Mouse (Mus musculus) embryonic facial prominence, embryonic 11.5 days (tissue): Measurements from ENCODE around the gene Tubb4a. TPM values are rescaled to one million over a fixed set of nuclear protein-coding genes. Genes with fewer than 3 reads are reported as not detected.
"Not testable (repeated sequence)": the region's sequence is repeated elsewhere in the genome, so short reads cannot be mapped to it uniquely, and the experiment has no call there.

Experiments
- ATAC-seq: fragments of 200-750 bp; cut with Nextera tagmentation; replicated peaks from 2 replicates; pipeline ENCODE4 v1.8.0; 2017; ENCODE audit warnings: low read depth; ENCODE audit not compliant: insufficient number of reproducible peaks, low FRiP score, low TSS enrichment
- DNase-seq: peaks from one replicate; pipeline ENCODE4 v3.0.0-alpha.2; 2015; ENCODE audit warnings: low spot score
- H3K27ac ChIP-seq: fragments of 300-500 bp; sonication (generic); replicated peaks from 2 replicates; pipeline ENCODE4 v1.5.1; 2014; ENCODE audit warnings: mild to moderate bottlenecking, low read depth, low read length, control low read depth
- H3K27me3 ChIP-seq: fragments of 300-500 bp; sonication (generic); 2 replicates; pipeline ENCODE4 v1.6.1; 2014; ENCODE audit warnings: mild to moderate bottlenecking, low read length, moderate library complexity, mixed read lengths; ENCODE audit not compliant: control insufficient read depth, insufficient read depth
- H3K36me3 ChIP-seq: fragments of 300-500 bp; sonication (generic); replicated peaks from 2 replicates; pipeline ENCODE4 v1.6.1; 2014; ENCODE audit warnings: low read depth, mild to moderate bottlenecking, low read length, moderate library complexity, mixed read lengths; ENCODE audit not compliant: control insufficient read depth, insufficient read depth
- H3K4me1 ChIP-seq: fragments of 300-500 bp; sonication (generic); 2 replicates; pipeline ENCODE4 v1.6.1; 2014; ENCODE audit warnings: low read length, mixed read lengths; ENCODE audit not compliant: control insufficient read depth, insufficient read depth
- H3K4me2 ChIP-seq: fragments of 300-500 bp; sonication (generic); 2 replicates; pipeline ENCODE4 v1.6.1; 2014; ENCODE audit warnings: low read depth, mild to moderate bottlenecking, control low read depth, low read length, moderate library complexity
- H3K4me3 ChIP-seq: fragments of 300-500 bp; sonication (generic); 2 replicates; pipeline ENCODE4 v1.5.1; 2014; ENCODE audit warnings: low read depth, low read length, control low read depth
- H3K9ac ChIP-seq: fragments of 300-500 bp; sonication (generic); replicated peaks from 2 replicates; pipeline ENCODE4 v1.6.1; 2014; ENCODE audit warnings: mild to moderate bottlenecking, control low read depth, low read length
- H3K9me3 ChIP-seq: fragments of 300-500 bp; sonication (generic); replicated peaks from 2 replicates; pipeline ENCODE4 v1.6.1; 2016; ENCODE audit warnings: mild to moderate bottlenecking, low read length, inconsistent platforms, mixed read lengths; ENCODE audit not compliant: control insufficient read depth
- WGBS: fragments of 180-500 bp; shearing (Covaris S2); extraction: QIAGEN DNeasy Blood & Tissue Kit; methylation state at CpG from one replicate; pipeline ENCODE4 v1.1.7; 2014; 5-methylcytosine and 5-hydroxymethylcytosine counted together
- polyA plus RNA-seq: library from polyadenylated mRNA; unstranded; fragments of >200 nt; fragmentation: Nextera tagmentation; extraction: Ambion mirVana; gene quantifications from 2 replicates; pipeline ENCODE4 v1.2.1, GENCODE M21; 2014

Gene Tubb4a
- polyA plus RNA-seq = 39.9 and 51.6 TPM in 2 replicates

DNA sequence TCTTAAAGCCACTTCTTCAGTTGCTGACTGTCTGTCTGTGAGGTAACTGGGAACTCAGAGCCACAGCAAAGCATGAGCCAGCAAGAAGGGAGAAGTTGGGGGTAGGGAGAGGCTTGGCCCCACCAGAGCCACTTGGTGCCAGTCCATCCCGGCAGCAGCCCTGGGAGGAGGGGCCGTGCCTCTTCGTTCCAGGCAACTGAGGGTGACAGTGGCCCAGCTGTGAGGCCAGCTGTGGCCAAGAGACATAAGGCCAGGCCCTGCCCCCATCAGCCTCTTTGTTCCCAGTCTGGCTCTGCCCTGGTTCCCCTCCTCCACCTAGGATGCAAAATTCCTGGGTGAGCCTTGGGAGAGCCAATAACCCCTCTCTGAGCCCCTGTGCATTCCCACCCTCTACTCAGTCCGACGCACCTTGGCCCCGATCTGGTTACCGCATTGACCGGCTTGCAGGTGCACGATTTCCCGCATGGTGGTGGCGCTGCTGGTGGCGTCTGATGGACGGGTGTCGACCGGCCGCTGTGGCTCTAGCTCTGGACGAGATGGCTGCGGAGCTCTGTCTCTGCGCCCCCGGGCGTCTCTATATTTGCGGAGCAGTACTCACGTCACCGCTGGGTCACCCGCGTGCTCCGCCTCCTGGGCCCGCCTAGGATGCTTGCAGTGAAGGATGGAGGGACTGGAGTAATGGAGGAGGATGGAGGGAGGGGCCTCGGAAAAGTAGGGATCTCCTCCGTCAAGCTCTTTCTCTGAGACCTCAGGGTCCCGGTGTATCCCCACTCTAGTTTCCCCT, at the start of gene Tubb4a:
TSS of gene Tubb4a (minus strand) at position 734 of the 784 bp plus-strand sequence.
- peak within 1 kb of the TSS; percentile 39 for H3K4me2 ChIP-seq
- H3K9me3 ChIP-seq = no peaks in the 10 kb centered on the region
- peaks cover 7% of the 10 kb centered on the region; the same call in 1 of the 2 replicates for H3K27me3 ChIP-seq
- H3K4me1 ChIP-seq = no peaks in the 10 kb centered on the region
- WGBS = under 1% methylated on average over 31 of the region's 31 CpGs
- H3K36me3 ChIP-seq = no peaks in the 10 kb centered on the region
- H3K9ac ChIP-seq = peak within 1 kb of the TSS; percentile 54
- H3K4me3 ChIP-seq = peak within 1 kb of the TSS; percentile 36
- no peak within 1 kb of the TSS for H3K27ac ChIP-seq
- ATAC-seq (peak; percentile 74), DNase-seq (peak; percentile 65)

DNA sequence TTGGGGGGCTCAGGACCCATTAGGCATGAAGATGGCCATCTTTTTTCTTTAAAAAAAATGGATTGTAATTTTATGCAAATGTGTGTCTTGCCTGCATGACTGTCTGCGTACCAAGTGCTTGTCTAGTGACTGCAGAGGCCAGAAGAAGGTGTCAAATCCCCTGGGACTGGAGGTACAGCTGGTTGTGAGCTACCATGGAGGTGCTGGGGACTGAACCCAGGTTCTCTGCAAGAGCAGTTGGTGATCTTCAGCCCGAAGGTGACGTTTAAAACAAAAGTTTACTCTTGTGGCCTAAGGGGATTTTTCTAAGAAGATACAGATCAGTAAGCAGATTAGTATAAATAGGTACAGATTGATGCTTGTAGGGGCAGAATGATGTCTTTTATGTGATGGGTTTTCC, 48.1 kb upstream of the Tubb4a start:
- Histone ChIP-seq H3K27ac (no peak overlapping the region), H3K4me1 (no peaks in the 10 kb centered on the region), H3K36me3 (no peaks in the 10 kb centered on the region), H3K27me3 (no peaks in the 10 kb centered on the region), H3K4me3 (no peak overlapping the region), H3K9me3 (no peaks in the 10 kb centered on the region), H3K9ac (no peak overlapping the region), H3K4me2 (no peak overlapping the region)
- WGBS = 77% methylated on average over 3 of the region's 3 CpGs
- ATAC-seq = no peak
- no peak for DNase-seq

DNA sequence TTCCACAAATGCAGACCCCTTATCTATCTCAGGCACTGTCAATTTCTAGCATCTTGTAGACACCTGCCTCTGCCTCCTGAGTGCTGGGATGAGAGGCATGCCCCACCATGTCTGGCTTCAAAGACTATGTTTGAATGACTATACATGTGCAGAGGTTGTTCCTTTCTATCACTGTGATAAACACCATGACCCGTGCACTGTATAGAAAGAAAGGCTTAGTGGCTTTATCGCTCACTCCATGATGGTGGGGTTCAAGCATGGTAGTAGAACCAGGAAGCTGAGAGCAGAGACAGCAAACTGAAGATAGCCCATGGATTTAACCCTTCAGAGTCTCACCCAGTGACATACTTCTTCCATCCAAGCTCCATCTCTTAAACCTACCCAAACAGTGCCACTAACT, 47.1 kb upstream of the Tubb4a start:
- DNase-seq = no peak
- Histone ChIP-seq H3K36me3 (no peaks in the 10 kb centered on the region), H3K4me1 (no peaks in the 10 kb centered on the region), H3K4me3 (no peak overlapping the region), H3K27ac (no peak overlapping the region), H3K4me2 (no peak overlapping the region), H3K27me3 (no peaks in the 10 kb centered on the region), H3K9me3 (no peaks in the 10 kb centered on the region), H3K9ac (no peak overlapping the region)
- no peak for ATAC-seq
- WGBS = 89% methylated on average over 2 of the region's 2 CpGs

DNA sequence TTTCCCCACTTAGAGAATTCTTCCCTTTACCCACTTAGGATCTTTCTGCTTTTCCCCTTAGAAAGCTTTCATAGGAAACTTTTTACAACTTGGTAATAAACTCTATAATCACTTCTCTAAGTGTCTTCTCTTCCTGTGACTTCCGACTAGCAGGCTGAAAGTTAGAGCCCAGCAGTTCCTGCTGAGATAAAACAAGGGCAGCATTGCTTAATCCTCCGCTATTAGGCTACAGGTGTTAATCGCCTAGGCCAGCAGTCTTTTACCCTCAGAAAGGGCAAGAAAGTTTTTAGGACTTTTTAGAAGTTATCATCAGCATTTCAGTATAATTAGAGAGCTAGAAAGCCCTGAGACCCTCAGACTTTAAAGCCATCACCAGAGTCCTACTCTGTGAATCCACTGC, 46.4 kb upstream of the Tubb4a start:
- H3K4me1 ChIP-seq, ATAC-seq, H3K9ac ChIP-seq, H3K27ac ChIP-seq, H3K4me2 ChIP-seq, DNase-seq, H3K9me3 ChIP-seq, H3K4me3 ChIP-seq, H3K36me3 ChIP-seq, H3K27me3 ChIP-seq: not testable (repeated sequence)
- 22% methylated on average over 3 of the region's 3 CpGs for WGBS

DNA sequence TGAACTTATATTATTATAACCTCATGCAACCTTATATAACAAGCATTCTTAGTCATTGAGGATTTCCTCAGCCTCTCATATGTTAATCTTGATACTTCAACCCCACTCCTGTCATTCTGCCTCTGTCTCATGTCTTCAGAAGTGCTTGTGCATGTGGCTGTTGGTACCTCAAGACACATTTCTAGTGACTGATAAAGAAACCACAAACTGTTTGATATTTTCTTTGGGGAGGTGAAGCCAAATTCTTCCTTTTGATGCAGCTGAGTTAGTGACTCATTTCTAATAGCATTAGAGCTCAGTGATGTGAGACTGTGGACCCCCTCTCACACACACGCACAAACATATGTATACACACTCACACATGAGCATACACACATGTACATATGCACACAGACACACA, 44.2 kb upstream of the Tubb4a start:
- WGBS = 92% methylated on average over 1 of the region's 1 CpGs
- no peak for ATAC-seq

DNA sequence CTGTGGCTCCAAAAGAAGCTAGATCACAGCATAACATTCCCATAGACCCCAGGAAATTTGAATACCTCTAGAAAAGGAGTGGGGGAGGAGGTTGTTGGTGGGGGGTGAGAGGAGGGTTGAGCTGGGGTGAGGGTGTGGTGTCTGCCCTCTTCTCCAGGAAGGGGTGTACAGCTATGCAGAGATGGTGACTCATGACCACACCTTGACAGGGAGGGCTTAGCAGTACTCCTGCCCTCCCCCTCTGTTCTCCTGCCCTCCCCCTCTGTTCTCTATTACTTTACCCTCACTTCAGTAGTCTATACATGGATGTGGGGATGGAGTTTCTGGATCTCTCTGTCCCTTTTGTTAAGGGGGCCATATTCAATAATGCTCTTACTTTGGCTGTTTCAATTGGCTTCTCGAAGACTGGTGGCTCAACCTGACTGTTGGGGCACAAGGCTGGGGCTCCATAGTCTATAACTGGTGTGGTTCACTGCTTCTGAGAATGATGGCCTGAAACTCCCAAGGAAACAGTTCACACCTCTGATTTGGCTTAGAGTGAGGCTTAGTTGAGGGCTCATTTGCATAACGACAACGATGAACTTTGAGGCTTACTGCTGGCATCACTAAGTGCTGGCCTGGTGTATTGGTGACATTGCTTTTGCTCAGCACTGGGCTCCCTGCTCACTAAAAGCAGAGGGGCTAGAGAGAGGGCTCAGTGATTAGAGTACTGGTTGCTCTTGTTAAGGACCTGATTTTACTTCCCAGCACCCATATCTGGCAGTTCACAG, 38.5 kb upstream of the Tubb4a start:
- Histone ChIP-seq H3K9ac (no peak overlapping the region), H3K4me3 (no peak overlapping the region), H3K27ac (no peak overlapping the region), H3K36me3 (no peaks in the 10 kb centered on the region), H3K27me3 (no peaks in the 10 kb centered on the region), H3K4me2 (no peak overlapping the region), H3K4me1 (no peaks in the 10 kb centered on the region), H3K9me3 (no peaks in the 10 kb centered on the region)
- DNase-seq (no peak), ATAC-seq (no peak)
- 64% methylated on average over 3 of the region's 3 CpGs for WGBS

More for the DNA sequence above, 44.2 kb upstream of the Tubb4a start:
- Histone ChIP-seq H3K4me3 (no peak overlapping the region), H3K4me1 (no peaks in the 10 kb centered on the region), H3K9me3 (no peaks in the 10 kb centered on the region), H3K4me2 (no peak overlapping the region), H3K9ac (no peak overlapping the region), H3K36me3 (no peaks in the 10 kb centered on the region), H3K27me3 (no peaks in the 10 kb centered on the region), H3K27ac (no peak overlapping the region)
- no peak for DNase-seq

DNA sequence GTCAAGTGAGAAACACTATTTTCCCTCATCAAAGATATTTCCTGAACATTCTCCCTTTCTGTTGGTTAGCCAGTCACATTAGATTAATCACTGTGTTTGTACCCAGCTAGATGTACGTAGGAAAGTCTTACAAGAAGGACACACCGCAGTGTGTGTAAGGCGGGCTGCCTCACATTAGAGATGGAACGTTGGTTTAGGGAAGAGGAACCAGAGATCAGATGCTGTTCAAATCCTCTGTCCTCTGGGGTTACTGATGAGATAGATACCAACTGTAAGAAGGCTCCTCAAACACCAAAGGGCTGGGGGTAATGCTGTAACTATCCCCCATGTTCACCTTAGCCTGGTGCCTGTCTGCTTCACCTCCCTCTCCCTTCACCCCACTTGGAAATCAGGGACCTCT, 37.2 kb upstream of the Tubb4a start:
- Histone ChIP-seq H3K4me3 (no peak overlapping the region), H3K36me3 (no peaks in the 10 kb centered on the region), H3K4me1 (no peaks in the 10 kb centered on the region), H3K9me3 (no peaks in the 10 kb centered on the region), H3K27ac (no peak overlapping the region), H3K4me2 (no peak overlapping the region), H3K9ac (no peak overlapping the region), H3K27me3 (no peaks in the 10 kb centered on the region)
- WGBS = 82% methylated on average over 4 of the region's 4 CpGs
- ATAC-seq (no peak), DNase-seq (no peak)
